ENCODE assay signal across 13 mouse cellular contexts in the genomic region with DNA sequence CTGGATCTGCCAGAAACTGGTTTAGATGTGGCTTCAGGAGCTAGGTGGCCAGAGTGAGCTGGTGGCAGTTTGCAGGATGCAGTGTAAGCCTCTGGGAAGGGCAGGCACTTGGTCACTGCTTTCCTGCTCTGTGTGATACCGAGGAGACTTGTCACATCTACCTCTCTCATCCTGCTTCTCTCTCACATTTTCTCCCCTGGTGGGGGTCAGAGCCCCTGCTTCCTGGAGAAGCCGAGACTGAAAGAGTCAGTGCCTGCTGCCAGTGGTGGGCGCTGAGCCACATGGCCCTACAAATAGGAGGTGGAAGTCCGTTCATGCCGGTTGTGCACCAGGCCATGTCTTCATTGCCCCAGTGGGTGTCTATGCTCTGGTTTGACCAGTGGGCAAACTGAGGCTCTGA. TPM values are rescaled to one million over a fixed set of nuclear protein-coding genes. Genes with fewer than 3 reads are reported as not detected.
DNase-seq lines count a peak whose midpoint lies in the region; ATAC-seq lines count a peak whose summit lies in the region.
"Had no signal": no experiment of that assay in that cellular context is flagged by ENCODE, and none has a peak within 500 bp of the region (broad histone marks: within the 10 kb centered on the region; RNA-seq: fewer than 3 reads in every experiment).

No protein-coding gene starts in this region.

- peak overlapping the region; percentile 14; the same call in 1 of the 2 replicates for H3K27ac ChIP-seq in hindbrain, embryonic 10.5 days
- no peak overlapping the region for H3K27ac ChIP-seq in hindbrain, embryonic 11.5 days (ENCODE audit: low read depth, low read length)
- peak overlapping the region; percentile 92 for H3K27ac ChIP-seq in liver, embryonic 13.5 days
- peak overlapping the region; percentile 75; the same call in 1 of the 2 replicates for H3K27ac ChIP-seq in embryonic facial prominence, embryonic 15.5 days (replicated peaks)
- 0 out of 2 replicates have a peak overlapping the region, but pooled peaks have one; percentile 56 for H3K27ac ChIP-seq in stomach, embryonic 14.5 days (ENCODE audit: low read length)
- H3K27ac ChIP-seq: hindbrain, embryonic 12.5 days; neural tube, embryonic 15.5 days had no signal

- H3K9me3 ChIP-seq in hindbrain, embryonic 10.5 days: no peaks in the 10 kb centered on the region
- H3K9me3 ChIP-seq in hindbrain, embryonic 11.5 days (ENCODE audit: control insufficient read depth, low read length): no peaks in the 10 kb centered on the region
- H3K9me3 ChIP-seq in liver, embryonic 13.5 days (replicated peaks): no peaks in the 10 kb centered on the region
- no peaks in the 10 kb centered on the region for H3K9me3 ChIP-seq in embryonic facial prominence, embryonic 15.5 days (replicated peaks)
- H3K9me3 ChIP-seq in stomach, embryonic 14.5 days (ENCODE audit: control insufficient read depth, low read depth, low read length): no peaks in the 10 kb centered on the region
- H3K9me3 ChIP-seq: G1E; hindbrain, embryonic 12.5 days; neural tube, embryonic 15.5 days had no signal

- H3K4me2 ChIP-seq in hindbrain, embryonic 11.5 days (replicated peaks; ENCODE audit: low read depth, low read length): no peak overlapping the region
- H3K4me2 ChIP-seq in liver, embryonic 13.5 days: peak overlapping the region; percentile 82
- H3K4me2 ChIP-seq in embryonic facial prominence, embryonic 15.5 days (replicated peaks): no peak overlapping the region
- H3K4me2 ChIP-seq in stomach, embryonic 14.5 days (replicated peaks; ENCODE audit: low read depth, low read length): no peak overlapping the region
- H3K4me2 ChIP-seq: hindbrain, embryonic 12.5 days; neural tube, embryonic 15.5 days had no signal

- H3K27me3 ChIP-seq in hindbrain, embryonic 10.5 days (ENCODE audit: insufficient read depth, poor library complexity, severe bottlenecking): no peaks in the 10 kb centered on the region
- H3K27me3 ChIP-seq in hindbrain, embryonic 11.5 days (ENCODE audit: control insufficient read depth, insufficient read depth, low read length): no peaks in the 10 kb centered on the region
- no peaks in the 10 kb centered on the region for H3K27me3 ChIP-seq in liver, embryonic 13.5 days
- no peaks in the 10 kb centered on the region for H3K27me3 ChIP-seq in embryonic facial prominence, embryonic 15.5 days
- no peaks in the 10 kb centered on the region for H3K27me3 ChIP-seq in stomach, embryonic 14.5 days (ENCODE audit: control insufficient read depth, insufficient read depth, low read length)
- H3K27me3 ChIP-seq: hindbrain, embryonic 12.5 days; neural tube, embryonic 15.5 days had no signal

- DNase-seq in hindbrain, embryonic 10.5 days (ENCODE audit: low spot score): no peak
- DNase-seq in hindbrain, embryonic 11.5 days (ENCODE audit: low spot score): no peak
- DNase-seq in liver, embryonic 13.5 days: no peak
- DNase-seq in liver: no peak
- DNase-seq in ovary, postnatal 10 days (ENCODE audit: low spot score): no peak
- DNase-seq: cerebellum, adult 11 months; right cerebral cortex, adult 18-20 months; thymus, adult 2 months had no signal

- peaks cover 30% of the 10 kb centered on the region for H3K4me1 ChIP-seq in hindbrain, embryonic 10.5 days (replicated peaks)
- H3K4me1 ChIP-seq in hindbrain, embryonic 11.5 days (replicated peaks; ENCODE audit: control insufficient read depth, insufficient read depth, low read length): no peaks in the 10 kb centered on the region
- H3K4me1 ChIP-seq in liver, embryonic 13.5 days (replicated peaks): peaks cover 79% of the 10 kb centered on the region
- peaks cover 24% of the 10 kb centered on the region for H3K4me1 ChIP-seq in embryonic facial prominence, embryonic 15.5 days
- H3K4me1 ChIP-seq in stomach, embryonic 14.5 days (ENCODE audit: control insufficient read depth, insufficient read depth, low read length): peaks cover 13% of the 10 kb centered on the region

- 83% methylated on average over 5 of the region's 5 CpGs for WGBS in hindbrain, embryonic 10.5 days
- 83% methylated on average over 5 of the region's 5 CpGs for WGBS in hindbrain, embryonic 11.5 days
- 82% methylated on average over 5 of the region's 5 CpGs for WGBS in liver, embryonic 13.5 days (ENCODE audit: insufficient replicate concordance)
- WGBS in embryonic facial prominence, embryonic 15.5 days: 79% methylated on average over 5 of the region's 5 CpGs
- WGBS in stomach, embryonic 14.5 days: 79% methylated on average over 5 of the region's 5 CpGs

- peaks cover 43% of the 10 kb centered on the region for H3K36me3 ChIP-seq in hindbrain, embryonic 10.5 days
- no peaks in the 10 kb centered on the region for H3K36me3 ChIP-seq in hindbrain, embryonic 11.5 days (ENCODE audit: control insufficient read depth, insufficient read depth, low read length)
- H3K36me3 ChIP-seq in liver, embryonic 13.5 days: peaks cover 95% of the 10 kb centered on the region
- peaks cover 31% of the 10 kb centered on the region for H3K36me3 ChIP-seq in embryonic facial prominence, embryonic 15.5 days
- peaks cover 24% of the 10 kb centered on the region; the same call in 1 of the 2 replicates for H3K36me3 ChIP-seq in stomach, embryonic 14.5 days (ENCODE audit: control insufficient read depth, insufficient read depth, low read length)

- ATAC-seq in hindbrain, embryonic 11.5 days (ENCODE audit: low FRiP score): no peak
- ATAC-seq in liver, embryonic 13.5 days (ENCODE audit: low read depth): no peak
- no peak for ATAC-seq in embryonic facial prominence, embryonic 15.5 days (ENCODE audit: insufficient number of reproducible peaks, low FRiP score, low TSS enrichment, low read depth)
- ATAC-seq in stomach, embryonic 14.5 days (ENCODE audit: insufficient number of reproducible peaks, insufficient read depth, low FRiP score, low read depth): no peak

- no peak overlapping the region for H3K4me3 ChIP-seq in hindbrain, embryonic 10.5 days
- H3K4me3 ChIP-seq in hindbrain, embryonic 11.5 days (ENCODE audit: low read depth, low read length): no peak overlapping the region
- no peak overlapping the region for H3K4me3 ChIP-seq in liver, embryonic 13.5 days (replicated peaks)
- H3K4me3 ChIP-seq in embryonic facial prominence, embryonic 15.5 days (replicated peaks): no peak overlapping the region
- H3K4me3 ChIP-seq in stomach, embryonic 14.5 days (ENCODE audit: low read depth, low read length): no peak overlapping the region
- H3K4me3 ChIP-seq: hindbrain, embryonic 12.5 days; neural tube, embryonic 15.5 days had no signal

- H3K9ac ChIP-seq in hindbrain, embryonic 11.5 days (ENCODE audit: low read depth, low read length): no peak overlapping the region
- peak overlapping the region; percentile 75 for H3K9ac ChIP-seq in liver, embryonic 13.5 days
- H3K9ac ChIP-seq in embryonic facial prominence, embryonic 15.5 days: no peak overlapping the region
- H3K9ac ChIP-seq in stomach, embryonic 14.5 days (replicated peaks; ENCODE audit: low read depth, low read length): no peak overlapping the region
- H3K9ac ChIP-seq: hindbrain, embryonic 12.5 days; neural tube, embryonic 15.5 days had no signal

RNA-seq across cellular contexts. Expression of a gene that starts 8.7 kb away (rescaled TPM):
- 55.9 and 67.5 TPM in 2 replicates for polyA plus RNA-seq in hindbrain, embryonic 10.5 days (2016; fragmentation: Nextera tagmentation; extraction: Ambion mirVana)
- polyA plus RNA-seq in hindbrain, embryonic 11.5 days (2014; fragmentation: Nextera tagmentation; extraction: Ambion mirVana): 37.6 and 39.8 TPM in 2 replicates
- polyA plus RNA-seq in liver, embryonic 13.5 days (2015; fragmentation: Nextera tagmentation; extraction: Ambion mirVana): 157 and 164 TPM in 2 replicates
- 102 and 113 TPM in 2 replicates for polyA plus RNA-seq in embryonic facial prominence, embryonic 15.5 days (2015; fragmentation: Nextera tagmentation; extraction: Ambion mirVana)
- 79.7 and 80.0 TPM in 2 replicates for polyA plus RNA-seq in stomach, embryonic 14.5 days (2014; fragmentation: Nextera tagmentation; extraction: Ambion mirVana)

RNA-seq across cellular contexts. Expression of a gene that starts 26.0 kb away (rescaled TPM):
- polyA plus RNA-seq in hindbrain, embryonic 10.5 days (2016; fragmentation: Nextera tagmentation; extraction: Ambion mirVana): 22.1 and 26.3 TPM in 2 replicates
- 18.8 and 19.8 TPM in 2 replicates for polyA plus RNA-seq in hindbrain, embryonic 11.5 days (2014; fragmentation: Nextera tagmentation; extraction: Ambion mirVana)
- 8.6 and 10.5 TPM in 2 replicates for polyA plus RNA-seq in liver, embryonic 13.5 days (2015; fragmentation: Nextera tagmentation; extraction: Ambion mirVana)
- 19.9 and 23.0 TPM in 2 replicates for polyA plus RNA-seq in embryonic facial prominence, embryonic 15.5 days (2015; fragmentation: Nextera tagmentation; extraction: Ambion mirVana)
- polyA plus RNA-seq in stomach, embryonic 14.5 days (2014; fragmentation: Nextera tagmentation; extraction: Ambion mirVana): 14.7 and 16.7 TPM in 2 replicates
